Mouse (Mus musculus) kidney, postnatal 36 days (tissue): Measurements from ENCODE around the gene Sipa1.

Experiments used
- DNase-seq, 2 experiments: peaks; one replicate each; pipeline ENCODE4 v3.0.0; 2021 to 2022; ENCODE audit warnings: mixed read lengths in 2 of 2

The Sipa1 gene

DNA sequence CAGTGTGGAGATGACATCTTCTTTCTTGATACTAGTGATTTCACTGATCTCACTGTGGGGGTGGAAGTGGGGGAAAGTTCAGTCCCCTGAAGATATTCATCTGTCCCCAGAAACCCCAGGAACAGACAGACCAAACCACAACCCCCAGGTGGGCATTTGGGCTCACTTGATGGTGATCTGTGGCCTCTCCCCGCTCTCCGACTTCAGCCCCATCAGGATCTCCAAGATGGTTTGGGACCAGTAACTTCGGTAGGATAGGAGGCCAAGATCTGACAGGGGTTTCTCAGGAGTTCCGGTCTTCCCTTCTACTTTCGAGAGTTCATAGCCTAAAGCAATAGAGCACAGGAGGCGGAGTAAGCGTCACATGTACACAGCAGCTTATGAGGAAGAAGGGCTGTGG, 59.8 kb downstream of the Sipa1 start:
- no peak for DNase-seq

DNA sequence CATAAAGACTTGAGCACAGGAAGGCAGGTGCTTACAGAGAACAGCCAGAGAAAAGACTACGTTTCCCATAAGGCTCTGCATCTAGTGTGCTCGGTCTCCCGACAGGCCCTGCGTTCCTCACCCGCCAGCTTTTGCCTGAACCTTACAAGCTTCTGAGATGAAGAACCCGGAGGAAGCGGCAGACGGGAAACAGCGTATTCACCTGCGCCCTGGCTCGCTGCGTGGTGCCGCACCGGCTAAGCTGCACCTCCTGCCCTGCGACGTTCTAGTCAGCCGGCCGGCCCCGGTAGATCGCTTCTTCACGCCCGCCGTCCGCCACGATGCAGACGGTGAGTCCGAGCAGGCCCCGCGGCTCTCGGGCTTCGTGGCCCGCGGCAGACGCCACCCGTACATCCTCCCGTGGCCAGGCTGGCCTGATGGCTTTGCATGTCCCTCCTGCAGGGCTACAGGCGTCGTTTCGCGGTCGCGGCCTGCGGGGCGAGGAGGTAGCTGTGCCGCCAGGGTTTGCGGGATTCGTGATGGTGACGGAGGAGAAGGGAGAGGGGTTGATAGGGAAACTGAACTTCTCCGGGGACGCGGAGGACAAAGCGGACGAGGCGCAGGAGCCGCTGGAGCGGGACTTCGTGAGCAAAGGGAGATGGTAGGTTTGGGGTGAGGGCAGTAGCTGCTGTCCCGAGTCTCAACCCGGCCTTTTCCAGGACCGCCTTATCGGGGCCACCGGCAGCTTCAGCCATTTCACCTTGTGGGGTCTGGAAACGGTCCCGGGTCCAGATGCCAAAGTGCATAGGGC, 61.6 kb downstream of the Sipa1 start, which contains the start of gene Rnaseh2c:
TSS of gene Rnaseh2c (plus strand) at position 122 of the 790 bp plus-strand sequence.
- DNase-seq: peak; percentile 83 to 87
